In genomic region chr5:92493423-92493822, GRCm38 (mm10) we compare ENCODE assay signal across 8 mouse cellular contexts. TPM values are rescaled to one million over a fixed set of nuclear protein-coding genes. Genes with fewer than 3 reads are reported as not detected.
A peak's percentile ranks its signal among the peaks of the same experiment; 100 is the strongest.
DNase-seq lines count a peak whose midpoint lies in the region; ATAC-seq and TF ChIP-seq lines count a peak whose summit lies in the region.

No protein-coding gene starts in this region.

- H3K27me3 ChIP-seq in C2C12 (ENCODE audit: control insufficient read depth, insufficient read depth, insufficient read length), result no peaks in the 10 kb centered on the region
- no peaks in the 10 kb centered on the region for H3K27me3 ChIP-seq in forebrain, embryonic 13.5 days
- H3K27me3 ChIP-seq in neural tube, embryonic 15.5 days (replicated peaks), result no peaks in the 10 kb centered on the region

- H3K27ac ChIP-seq in forebrain, embryonic 13.5 days, result no peak overlapping the region
- no peak overlapping the region for H3K27ac ChIP-seq in neural tube, embryonic 15.5 days (replicated peaks)

- H3K79me2 ChIP-seq in C2C12 (ENCODE audit: control insufficient read depth, insufficient read depth), result no peaks in the 10 kb centered on the region

- H3ac ChIP-seq in C2C12 (ENCODE audit: control insufficient read depth, insufficient read length, low read depth), result no peak overlapping the region

- H3K9ac ChIP-seq in forebrain, embryonic 13.5 days, result no peak overlapping the region
- H3K9ac ChIP-seq in neural tube, embryonic 15.5 days (replicated peaks), result no peak overlapping the region

- no peak overlapping the region for H3K4me3 ChIP-seq in C2C12 (ENCODE audit: insufficient read depth, poor library complexity, severe bottlenecking)
- no peak overlapping the region for H3K4me3 ChIP-seq in forebrain, embryonic 13.5 days
- no peak overlapping the region for H3K4me3 ChIP-seq in neural tube, embryonic 15.5 days (replicated peaks)

- no peak overlapping the region for H3K4me2 ChIP-seq in forebrain, embryonic 13.5 days
- H3K4me2 ChIP-seq in neural tube, embryonic 15.5 days, result no peak overlapping the region

- H3K36me3 ChIP-seq in C2C12 (ENCODE audit: control insufficient read depth, insufficient read depth), result no peaks in the 10 kb centered on the region
- H3K36me3 ChIP-seq in forebrain, embryonic 13.5 days (ENCODE audit: poor library complexity, severe bottlenecking), result no peaks in the 10 kb centered on the region
- H3K36me3 ChIP-seq in neural tube, embryonic 15.5 days, result no peaks in the 10 kb centered on the region

- H3K9me3 ChIP-seq in forebrain, embryonic 13.5 days (replicated peaks), result no peaks in the 10 kb centered on the region
- H3K9me3 ChIP-seq in neural tube, embryonic 15.5 days (replicated peaks), result no peaks in the 10 kb centered on the region

- peaks cover 3% of the 10 kb centered on the region for H3K79me3 ChIP-seq in C2C12 (ENCODE audit: low read depth)

- peaks cover 23% of the 10 kb centered on the region for H3K4me1 ChIP-seq in forebrain, embryonic 13.5 days
- H3K4me1 ChIP-seq in neural tube, embryonic 15.5 days, result peaks cover 40% of the 10 kb centered on the region

- peak; percentile 26 for DNase-seq in embryo, embryonic 10.5 days (ENCODE audit: low spot score)
- no peak for DNase-seq in embryo, embryonic 11 days
- DNase-seq in gastrocnemius, postnatal 10 days, result peak; percentile 24
- peak; percentile 30 to 35 for DNase-seq in kidney, postnatal 36 days

- WGBS in forebrain, embryonic 13.5 days, result 68% methylated on average over 7 of the region's 7 CpGs
- 59% methylated on average over 7 of the region's 7 CpGs for WGBS in neural tube, embryonic 15.5 days

- TF ChIP-seq CTCF in C2C12 (IDR thresholded peaks at IDR 0.05; ENCODE audit: control insufficient read depth, insufficient read depth, insufficient read length), result no peak

- ATAC-seq in forebrain, embryonic 13.5 days, result no peak
- ATAC-seq in activated CD4-positive, CD25-positive, alpha-beta regulatory T cell, adult 4 months, result no peak
- ATAC-seq in neural tube, embryonic 15.5 days (ENCODE audit: low FRiP score), result no peak

TF ChIP-seq in C2C12, 6 proteins besides CTCF, POLR2A, EP300 and RAD21:
- TF ChIP-seq FOSL1 (IDR thresholded peaks at IDR 0.05; ENCODE audit: insufficient read depth, low read length, poor library complexity, severe bottlenecking) (no peak), MYOD1 (IDR thresholded peaks at IDR 0.05; ENCODE audit: control insufficient read depth, insufficient read length, low read depth) (peak; percentile 45)

RNA-seq across cellular contexts. Expression of gene Scarb2, which starts 13.2 kb away (rescaled TPM):
- 23.6 TPM for polyA plus RNA-seq in C2C12 (2012; fragmentation: generic; extraction: Trizol)
- 10 to 100 TPM; 94.3 to 96.4 TPM for total RNA-seq in gastrocnemius, postnatal 10 days (2021)
- 19.5 and 22.3 TPM in 2 replicates for polyA plus RNA-seq in forebrain, embryonic 13.5 days (2015; fragmentation: Nextera tagmentation; extraction: Ambion mirVana)
- 10 to 100 TPM; 10.6 to 11.8 TPM for polyA plus RNA-seq in activated CD4-positive, CD25-positive, alpha-beta regulatory T cell, adult 4 months (2017; shearing (Covaris generic))
- polyA plus RNA-seq in neural tube, embryonic 15.5 days (2015; fragmentation: Nextera tagmentation; extraction: Ambion mirVana), result 21.2 and 21.3 TPM in 2 replicates

RNA-seq across cellular contexts. Expression of gene Nup54, which starts 58.4 kb away (rescaled TPM):
- 13.4 TPM for polyA plus RNA-seq in C2C12 (2012; fragmentation: generic; extraction: Trizol)
- total RNA-seq in gastrocnemius, postnatal 10 days (2021), result 10 to 100 TPM; 12.0 to 16.2 TPM
- 56.1 and 62.2 TPM in 2 replicates for polyA plus RNA-seq in forebrain, embryonic 13.5 days (2015; fragmentation: Nextera tagmentation; extraction: Ambion mirVana)
- polyA plus RNA-seq in activated CD4-positive, CD25-positive, alpha-beta regulatory T cell, adult 4 months (2017; shearing (Covaris generic)), result 10 to 100 TPM; 34.5 to 40.6 TPM
- 49.2 and 50.6 TPM in 2 replicates for polyA plus RNA-seq in neural tube, embryonic 15.5 days (2015; fragmentation: Nextera tagmentation; extraction: Ambion mirVana)
